Mouse (Mus musculus): ENCODE measurements at regions not wholly inside any gene's neighbourhood (a gene's known extent, or its start where the extent isn't known, plus 50 kb on each side); places are given as distances from the start of the nearest gene placed in this dataset.

DNA sequence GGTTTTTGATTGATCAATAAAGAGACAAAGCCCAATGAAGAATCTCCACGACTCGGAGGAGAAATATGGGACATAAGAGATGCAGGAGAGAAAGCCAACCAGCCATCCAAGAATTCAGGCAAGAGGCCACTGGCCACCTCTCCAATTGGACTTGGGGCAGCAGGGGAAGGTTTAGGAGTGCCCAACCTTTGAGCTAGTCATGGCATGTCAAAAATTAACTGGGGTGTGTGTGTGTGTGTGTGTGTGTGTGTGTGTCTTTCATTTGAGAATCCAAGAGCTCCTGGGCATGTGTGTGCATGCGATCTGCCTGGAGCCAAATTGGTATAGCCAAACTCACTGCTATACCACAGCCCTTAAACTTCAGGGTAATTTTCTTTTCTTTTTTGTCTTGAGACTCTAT lies 51.6 kb upstream of the Cecr2 start:
- no peak for DNase-seq (ENCODE audit: low read depth)

DNA sequence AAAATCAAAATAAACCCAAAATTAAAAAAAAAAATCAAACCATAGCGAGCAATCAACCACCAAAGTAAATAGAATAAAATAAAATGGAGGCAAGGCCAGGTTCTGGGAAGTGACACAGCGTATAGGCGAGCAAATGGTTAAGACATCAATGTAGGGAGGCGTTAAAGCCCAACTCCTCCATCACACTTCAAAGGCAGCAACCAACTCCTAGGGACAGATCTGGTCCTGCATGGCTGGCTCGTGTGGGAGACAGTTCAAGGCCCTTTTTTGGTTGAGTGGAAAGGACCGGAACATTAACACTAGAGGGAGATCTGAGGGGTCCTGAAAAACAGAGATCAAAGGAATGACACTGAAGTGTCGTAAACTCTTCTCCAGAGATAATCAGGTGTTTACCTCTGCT lies 53.8 kb upstream of the Cecr2 start:
- DNase-seq (ENCODE audit: low read depth): no peak

DNA sequence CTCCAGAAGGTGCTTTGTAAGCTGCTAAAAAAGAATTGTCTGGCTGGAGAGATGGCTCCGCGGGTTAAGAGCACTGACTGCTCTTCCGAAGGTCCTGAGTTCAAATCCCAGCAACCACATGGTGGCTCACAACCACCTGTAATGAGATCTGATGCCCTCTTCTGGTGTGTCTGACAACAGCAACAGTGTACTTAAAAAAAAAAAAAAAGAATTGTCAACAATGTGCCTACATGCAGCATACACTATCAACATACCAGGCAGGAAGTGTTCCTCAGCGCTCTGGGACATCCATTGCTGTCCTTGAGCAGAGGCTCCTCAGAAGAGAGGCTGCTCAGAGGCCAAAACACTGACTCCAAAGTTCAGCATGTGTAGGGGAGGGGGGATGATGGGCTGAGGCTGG lies 56.3 kb upstream of the Cecr2 start:
- no peak for DNase-seq (ENCODE audit: low read depth)

DNA sequence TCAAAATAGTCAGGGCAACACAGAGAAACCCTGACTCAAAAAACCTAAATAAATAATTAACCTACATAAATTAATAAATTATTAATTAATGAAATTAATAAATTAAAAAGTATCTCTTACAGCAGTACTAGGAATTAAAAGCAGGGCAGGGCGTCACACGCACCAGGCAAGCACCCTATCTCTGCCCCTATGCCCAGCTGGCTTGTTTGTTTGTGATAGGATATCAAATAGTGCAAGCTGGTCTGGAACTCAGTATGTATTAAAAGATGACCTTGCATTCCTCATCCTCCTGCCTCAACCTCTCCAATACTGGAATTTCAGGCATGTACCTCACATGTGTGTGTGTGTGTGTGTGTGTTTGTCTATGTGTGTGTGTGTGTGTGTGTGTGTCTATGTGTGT lies 60.7 kb upstream of the Cecr2 start:
- DNase-seq (ENCODE audit: low read depth): no peak

DNA sequence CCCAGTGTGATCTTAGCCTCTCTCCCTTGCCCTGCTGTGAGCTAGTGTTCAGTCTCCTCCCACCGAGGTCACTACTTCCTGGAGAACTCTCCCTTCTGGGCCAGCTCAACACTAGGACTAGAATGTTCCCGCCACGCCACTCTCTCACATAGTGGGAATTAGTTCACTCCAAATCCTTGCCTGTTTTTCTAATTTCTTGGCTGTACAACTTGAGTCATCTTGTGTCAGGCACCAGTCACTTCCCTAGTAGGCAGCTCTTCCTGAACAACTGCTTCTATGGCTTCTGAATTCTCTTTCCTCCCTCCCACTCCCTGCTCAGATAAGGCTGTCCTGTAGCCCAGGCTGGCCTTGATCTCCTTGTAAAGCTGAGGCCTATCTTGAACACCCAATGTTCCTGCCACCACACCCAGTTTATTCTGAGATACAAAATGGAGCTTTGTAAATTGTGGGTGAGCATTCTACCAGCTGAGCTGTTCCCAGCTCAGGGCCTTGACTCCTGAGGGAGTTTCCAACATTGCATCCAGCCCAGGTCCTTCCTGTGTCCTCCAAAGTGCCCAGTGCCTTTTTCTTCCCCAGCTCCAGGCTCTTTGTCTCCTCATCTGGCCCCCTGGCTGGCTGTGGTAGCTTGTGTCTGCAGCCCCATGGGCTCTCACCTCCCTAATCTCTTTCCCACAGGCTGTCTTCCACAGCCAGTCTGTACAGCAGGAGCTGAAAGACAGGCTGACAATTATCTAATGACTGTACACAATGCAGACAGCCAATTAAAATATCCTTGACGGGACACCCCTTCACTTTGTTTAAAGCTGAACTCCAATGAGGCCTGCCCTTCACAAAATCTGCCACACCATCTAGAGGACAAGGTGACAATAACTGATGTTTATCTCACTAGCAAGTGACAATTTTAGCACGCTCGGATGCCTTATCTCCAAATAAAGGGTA lies 61.9 kb upstream of the Cecr2 start:
- no peak for DNase-seq (ENCODE audit: low read depth)

DNA sequence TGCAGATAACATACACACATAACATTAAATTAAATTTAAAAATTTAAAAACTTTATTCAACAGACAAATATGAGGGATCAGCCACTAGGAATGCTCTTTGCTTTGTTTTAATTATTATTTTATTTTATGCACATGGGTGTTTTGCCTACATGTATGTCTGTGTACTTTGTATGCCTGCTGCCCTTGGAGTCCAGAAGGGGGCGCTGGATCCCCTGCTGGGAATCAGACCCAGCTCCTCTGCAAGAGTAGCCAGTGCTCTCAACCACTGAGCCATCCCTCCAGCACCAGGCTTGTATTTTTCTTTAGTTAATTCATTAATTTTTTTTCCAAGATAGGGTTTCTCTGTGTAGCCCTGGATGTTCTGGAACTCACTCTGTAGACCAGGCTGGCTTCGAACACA lies 62.7 kb upstream of the Cecr2 start:
- DNase-seq (ENCODE audit: low read depth): no peak

DNA sequence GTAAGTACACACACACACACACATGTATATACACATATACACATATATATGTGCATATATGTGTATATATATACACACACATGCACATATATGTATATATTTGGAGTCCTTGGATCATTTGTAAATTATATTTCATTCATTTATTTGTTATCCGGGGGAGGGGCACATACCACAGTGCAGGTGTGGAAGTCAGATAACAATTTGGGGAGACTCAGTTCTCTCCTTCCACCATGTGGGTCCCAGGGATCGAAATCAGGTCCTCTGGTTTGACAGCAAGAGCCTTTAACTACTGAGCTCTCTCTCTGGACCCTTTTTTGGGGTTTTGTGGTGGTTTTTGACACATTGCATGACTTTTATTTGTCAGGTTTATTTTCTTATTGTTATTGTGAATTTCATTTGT lies 65.8 kb upstream of the Cecr2 start:
- no peak for DNase-seq (ENCODE audit: low read depth)

DNA sequence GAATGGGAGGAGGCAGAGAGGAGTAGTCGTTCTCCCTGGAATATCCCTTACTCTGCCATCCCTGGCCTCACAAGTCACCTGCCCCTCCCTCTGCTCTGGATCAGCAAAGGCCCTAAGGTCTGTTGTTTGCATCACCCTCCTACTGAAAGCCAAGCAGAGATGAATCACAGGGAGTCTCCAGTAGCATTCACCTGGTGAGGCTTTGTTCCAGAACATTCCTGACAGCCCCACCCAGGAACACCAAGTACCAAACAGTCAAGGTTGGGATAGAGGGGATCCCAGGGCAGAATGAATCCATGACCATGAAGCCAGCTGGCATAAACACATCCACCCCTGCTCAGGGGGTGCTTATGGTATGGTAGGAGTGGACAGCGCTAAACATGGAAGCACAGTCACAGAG lies 67.4 kb upstream of the Hdhd5 start:
- no peak for DNase-seq (ENCODE audit: low read depth)

DNA sequence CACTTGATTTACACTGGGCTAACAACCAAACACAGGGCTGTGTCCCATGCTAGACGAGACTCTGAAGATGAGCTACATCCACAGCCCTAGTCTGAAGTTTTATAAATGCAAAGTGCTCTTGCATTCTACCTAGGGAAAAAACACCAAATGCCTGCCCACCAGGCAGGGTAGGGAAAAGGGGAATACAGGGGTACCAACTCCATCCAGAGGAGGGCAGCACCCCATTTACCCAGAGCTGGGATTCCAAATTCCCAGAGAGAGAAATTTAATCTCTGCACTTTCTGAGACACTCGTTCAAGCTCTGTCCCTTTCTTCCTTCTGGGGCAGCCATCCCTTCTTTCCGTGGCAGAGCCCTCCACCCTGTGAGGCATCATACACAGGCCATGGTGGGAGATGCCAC lies 66.8 kb upstream of the Hdhd5 start:
- DNase-seq (ENCODE audit: low read depth): no peak

DNA sequence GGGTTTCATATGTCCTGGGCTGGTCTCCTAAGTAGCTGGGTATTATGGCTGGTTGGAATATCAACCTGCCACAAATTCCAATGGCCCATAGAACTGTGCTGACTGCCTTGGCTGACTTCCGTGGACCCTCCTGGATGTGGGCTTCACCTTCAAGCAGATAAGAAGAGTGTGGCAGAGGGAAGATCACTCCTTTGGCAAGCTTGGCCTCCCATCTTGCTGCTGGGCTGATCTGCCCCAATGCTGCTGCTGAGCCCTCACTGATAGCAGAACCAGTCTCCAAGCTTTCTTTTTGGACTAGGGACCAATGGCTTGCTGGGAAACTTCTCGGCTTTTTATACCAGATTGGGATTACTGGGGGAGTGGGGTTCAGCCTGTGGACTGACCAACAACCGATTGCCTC lies 65.6 kb upstream of the Hdhd5 start:
- DNase-seq (ENCODE audit: low read depth): no peak

DNA sequence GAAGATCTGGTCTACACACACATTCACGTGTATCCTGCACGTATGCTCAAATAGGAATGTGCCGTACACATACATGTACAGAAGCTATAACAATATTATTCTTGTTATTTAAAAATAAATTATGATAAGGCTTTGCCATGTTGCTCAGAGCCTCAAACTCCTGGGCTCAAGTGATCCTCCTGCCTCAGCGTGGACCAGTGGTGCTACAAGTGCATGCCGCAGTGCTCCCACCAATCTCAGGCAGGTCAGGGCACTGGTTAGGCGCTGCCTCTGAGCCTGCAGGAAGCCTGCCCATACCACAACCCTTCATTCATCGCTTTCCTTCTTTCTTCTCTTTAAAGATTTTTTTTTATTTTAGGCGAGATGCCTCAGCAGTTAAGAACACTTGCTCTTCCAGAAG lies 63.3 kb upstream of the Hdhd5 start:
- no peak for DNase-seq (ENCODE audit: low read depth)

DNA sequence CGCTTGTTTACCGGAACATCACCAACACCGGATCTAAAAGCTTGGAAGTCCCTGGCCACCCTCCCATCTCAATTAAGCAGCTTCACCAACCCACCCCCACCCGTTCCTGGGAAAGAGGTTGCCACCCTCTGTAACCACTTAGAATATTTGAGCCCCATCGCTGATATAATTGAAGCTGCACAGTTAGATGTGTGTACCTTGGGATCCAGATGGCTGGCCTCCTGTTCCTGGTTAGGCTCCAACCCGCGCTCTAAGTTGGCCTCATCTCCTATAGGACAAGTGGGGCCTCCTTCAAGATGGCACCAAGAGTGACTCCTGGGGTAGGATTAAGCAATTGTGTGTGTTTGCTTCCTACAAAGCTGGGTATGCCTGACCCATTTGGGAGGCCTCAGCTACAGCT lies 61.6 kb upstream of the Hdhd5 start:
- DNase-seq (ENCODE audit: low read depth): no peak

DNA sequence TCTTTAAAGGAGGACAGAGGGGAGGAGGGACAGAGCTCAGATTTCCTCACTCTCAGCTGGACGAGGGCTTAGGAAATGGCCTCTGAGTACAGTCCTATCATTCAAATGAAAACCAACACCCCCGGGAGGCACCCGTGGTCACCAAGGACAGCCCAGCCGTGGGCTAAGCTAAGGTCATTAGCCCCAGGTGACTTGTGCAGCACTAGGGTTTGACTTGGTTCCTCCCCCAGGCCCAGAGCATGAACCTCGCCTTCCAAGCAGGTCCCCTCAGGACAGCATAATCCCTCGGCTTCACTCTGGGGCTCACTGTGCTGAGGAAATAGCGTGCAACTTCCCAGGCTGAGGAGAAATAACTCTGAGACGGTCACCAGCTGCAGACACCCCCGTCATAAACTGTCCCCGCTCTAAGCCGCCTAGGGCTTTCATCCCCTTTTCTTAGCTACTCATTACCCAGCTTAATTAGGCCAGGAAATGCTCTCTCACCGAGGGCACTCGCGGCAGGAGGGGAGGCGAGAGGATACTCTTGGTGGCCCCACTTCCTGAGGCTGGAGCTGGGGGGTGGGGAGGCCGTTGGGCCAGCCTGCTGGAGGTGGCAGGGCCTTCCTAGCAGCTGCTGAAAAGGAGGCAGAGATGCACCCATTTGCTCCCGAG lies 61.0 kb upstream of the Hdhd5 start:
- DNase-seq (ENCODE audit: low read depth): no peak

DNA sequence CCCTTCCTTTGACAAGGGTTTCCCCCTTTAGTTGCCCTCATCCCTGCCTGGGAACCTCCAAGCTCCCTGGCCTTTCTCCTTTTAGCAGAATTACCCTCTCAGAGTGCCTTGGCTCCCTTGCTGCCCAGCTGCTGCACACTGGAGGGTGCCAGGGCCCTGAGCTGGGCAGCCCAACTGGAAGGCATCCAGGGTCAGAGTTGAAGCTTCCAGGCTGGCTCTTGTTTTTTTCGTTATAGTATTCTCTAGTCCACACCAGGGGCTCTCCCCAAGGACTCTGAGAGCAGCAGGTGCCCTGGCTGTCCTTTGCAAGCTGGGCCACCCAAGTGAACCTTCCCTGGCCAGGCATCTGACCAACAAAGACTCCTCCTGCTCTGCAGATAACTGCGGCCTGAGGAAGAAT lies 59.1 kb upstream of the Hdhd5 start:
- no peak for DNase-seq (ENCODE audit: low read depth)

DNA sequence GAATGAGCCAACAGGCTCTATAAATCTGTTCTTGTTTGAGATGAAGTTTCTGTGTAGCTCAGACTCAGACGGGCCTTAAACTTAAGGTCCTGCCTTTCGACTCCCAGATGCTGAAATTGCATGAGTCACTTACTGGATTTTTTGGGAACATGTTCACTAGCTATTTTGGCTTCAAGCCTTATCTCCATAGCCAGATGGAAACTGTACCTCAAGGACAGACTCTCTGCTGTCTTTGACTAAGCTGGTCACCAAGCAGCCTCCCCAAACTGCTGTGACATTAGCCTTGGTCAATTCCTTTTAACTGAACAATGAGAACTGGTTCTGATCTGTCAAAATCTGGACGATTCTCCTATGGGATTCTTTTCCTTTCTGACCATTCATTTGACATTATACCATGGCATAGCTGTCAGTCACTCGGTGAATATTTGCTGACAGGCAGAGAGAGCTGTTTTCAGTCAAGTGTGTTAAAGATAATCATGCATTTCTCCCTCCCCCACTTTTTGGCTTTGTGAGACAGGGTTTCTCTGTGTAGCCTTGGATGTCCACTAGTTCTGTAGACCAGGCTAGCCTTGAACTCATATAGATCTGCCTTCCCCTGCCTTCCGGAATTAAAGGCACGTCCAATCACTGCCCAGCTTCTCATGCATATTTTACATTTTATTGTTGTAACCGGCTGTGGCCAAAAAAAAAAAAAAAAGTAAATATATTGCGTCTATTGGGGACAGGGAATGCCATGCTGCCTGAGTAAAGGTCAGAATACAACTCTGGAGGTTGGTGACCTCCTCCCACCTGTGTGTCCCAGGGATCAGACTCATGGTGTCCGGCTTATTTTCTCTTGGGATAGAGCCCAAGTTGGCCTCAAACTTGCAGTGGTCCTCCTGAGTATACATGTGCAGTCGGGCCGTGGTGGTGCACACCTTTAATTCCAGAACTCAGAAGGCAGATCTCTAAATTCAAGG lies 57.9 kb upstream of the Hdhd5 start:
- peak; percentile 8 for DNase-seq (ENCODE audit: low read depth)

DNA sequence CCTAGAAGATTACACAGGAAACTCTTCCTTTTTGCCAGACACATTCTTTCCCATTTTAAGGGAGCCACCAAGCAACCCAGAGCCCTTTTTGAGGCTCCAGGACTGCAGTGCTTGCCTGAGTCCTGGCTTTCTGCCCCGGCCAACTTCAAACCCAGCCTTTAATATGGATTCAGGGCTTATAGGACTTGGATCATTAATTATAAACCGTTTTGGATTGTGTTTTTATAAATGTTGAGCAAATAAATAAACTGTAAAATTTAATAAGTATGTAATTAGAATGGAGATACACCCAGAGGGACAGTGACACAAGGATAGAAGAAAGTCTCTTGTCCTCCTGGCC lies 54.8 kb upstream of the Hdhd5 start:
- no peak for DNase-seq (ENCODE audit: low read depth)

DNA sequence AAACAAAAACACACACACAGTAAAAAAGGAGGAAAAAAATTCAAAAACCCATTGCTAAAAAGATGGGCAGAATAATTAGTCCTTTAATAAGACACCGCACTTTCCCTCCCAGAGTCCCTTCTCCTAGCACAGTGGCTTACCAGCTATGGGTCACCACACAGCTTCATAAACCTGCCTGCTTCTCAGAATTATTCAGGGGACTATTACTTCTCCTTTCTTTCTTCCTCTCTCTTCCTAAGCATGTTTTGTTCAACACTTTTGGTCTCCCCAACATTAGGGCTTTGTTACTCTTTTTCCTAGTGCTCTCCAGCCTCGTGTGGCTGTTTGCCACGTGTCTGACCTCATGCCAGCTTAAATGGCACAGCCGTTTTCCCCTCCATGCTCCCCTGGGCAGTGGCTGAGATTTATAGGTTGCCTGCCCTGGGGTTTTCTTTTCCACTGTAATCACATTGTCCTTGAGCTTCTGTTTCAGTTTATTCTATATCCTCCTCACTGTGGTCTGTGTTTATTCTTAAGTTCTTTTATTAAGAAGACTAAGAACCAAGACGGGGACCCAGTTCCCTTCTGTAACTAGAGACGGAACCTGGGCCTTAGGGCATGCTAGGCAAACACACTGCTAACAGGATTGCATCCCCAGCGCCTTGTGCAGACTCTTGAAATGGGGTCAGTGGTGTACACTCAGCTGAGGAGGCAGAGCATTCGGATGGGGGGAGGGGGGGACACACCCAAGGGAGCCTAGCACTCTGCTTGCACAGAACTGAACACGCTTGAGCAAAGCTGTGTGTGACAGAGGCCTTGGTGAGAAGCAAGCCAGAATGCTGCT lies 54.2 kb upstream of the Hdhd5 start:
- no peak for DNase-seq (ENCODE audit: low read depth)

DNA sequence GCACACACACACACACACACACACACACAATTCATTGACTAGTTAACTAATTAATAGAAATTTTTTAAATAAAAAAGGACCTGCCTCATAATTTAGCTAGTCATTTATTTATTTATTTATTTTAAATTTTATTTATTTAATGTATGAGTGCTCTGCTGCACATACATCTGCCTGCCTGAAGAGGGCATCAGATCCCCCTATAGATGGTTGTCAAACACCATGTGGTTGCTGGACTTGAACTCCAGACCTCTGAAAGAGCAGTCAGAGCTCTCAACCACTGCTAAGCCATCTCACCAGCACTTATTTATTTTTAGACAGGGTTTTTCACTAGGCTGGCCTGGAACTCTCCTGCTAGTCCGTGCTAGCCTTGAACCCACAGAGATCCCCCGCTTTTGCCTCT lies 50.6 kb upstream of the Hdhd5 start:
- no peak for DNase-seq (ENCODE audit: low read depth)
